Mouse (Mus musculus): ENCODE results near the gene Gpr89.

Gpr89 gene

GRCm38 (mm10) chr3:96824614-96825013 lies 80.5 kb downstream of the Gpr89 start:
- DNase-seq (ENCODE audit: low spot score in 2 of 2): no peak

DNA sequence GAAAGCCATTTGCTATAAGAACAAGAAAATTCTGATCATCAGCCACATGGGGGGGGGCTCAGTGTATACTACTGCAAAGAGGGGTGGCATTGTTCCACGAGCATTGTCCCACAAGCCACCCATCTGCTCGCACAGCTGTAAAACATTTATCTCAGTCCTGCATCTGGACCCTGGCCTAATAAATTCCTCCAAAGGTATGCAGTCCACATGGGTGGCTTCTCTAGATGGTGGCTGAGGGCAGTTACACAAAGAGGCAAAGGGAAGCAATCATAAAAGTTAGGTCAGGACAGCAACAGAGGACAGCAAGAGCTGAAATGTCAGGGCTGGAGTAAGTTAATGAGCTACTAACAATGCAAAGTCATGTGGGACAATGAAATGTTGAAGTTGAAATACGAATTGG lies 81.4 kb downstream of the Gpr89 start:
- DNase-seq (ENCODE audit: low spot score in 2 of 2): no peak

- DNase-seq (ENCODE audit: low spot score in 2 of 2): no peak
Measured at GRCm38 (mm10) chr3:96821581-96821980, 83.6 kb downstream of the Gpr89 start.

GRCm38 (mm10) chr3:96820116-96820915 lies 84.8 kb downstream of the Gpr89 start:
- DNase-seq (ENCODE audit: low spot score in 2 of 2): no peak
